Mouse (Mus musculus) MEL (cell line): ENCODE data around the gene Gm26741.

Source experiments
- CTCF ChIP-seq, 3 experiments: IDR thresholded peaks in 2 of 3; conservative IDR thresholded peaks in 1 of 3; 2 replicates each; pipeline ENCODE4 v1.5.1; 2011 to 2012; ENCODE audit warnings: low read length in 3 of 3, low read depth in 2 of 3, mild to moderate bottlenecking in 2 of 3, improper control_type of control experiment in 1 of 3, inconsistent platforms in 1 of 3, mixed read lengths in 1 of 3, moderate library complexity in 1 of 3; ENCODE audit not compliant: control insufficient read depth in 1 of 3, insufficient read depth in 1 of 3, poor library complexity in 1 of 3, severe bottlenecking in 1 of 3
- POLR2A ChIP-seq, 2 experiments: IDR thresholded peaks; 2 replicates each; pipeline ENCODE4 v1.6.1; 2011 to 2012; ENCODE audit warnings: low read length in 2 of 2, mild to moderate bottlenecking in 2 of 2, control low read depth in 1 of 2, improper control_type of control experiment in 1 of 2, low read depth in 1 of 2, moderate library complexity in 1 of 2; ENCODE audit not compliant: control insufficient read depth in 1 of 2, insufficient read depth in 1 of 2, poor library complexity in 1 of 2
- SMC3 ChIP-seq: IDR thresholded peaks from 2 replicates; pipeline ENCODE4 v1.6.1; 2011; ENCODE audit warnings: low read depth, low read length, improper control_type of control experiment

DNA sequence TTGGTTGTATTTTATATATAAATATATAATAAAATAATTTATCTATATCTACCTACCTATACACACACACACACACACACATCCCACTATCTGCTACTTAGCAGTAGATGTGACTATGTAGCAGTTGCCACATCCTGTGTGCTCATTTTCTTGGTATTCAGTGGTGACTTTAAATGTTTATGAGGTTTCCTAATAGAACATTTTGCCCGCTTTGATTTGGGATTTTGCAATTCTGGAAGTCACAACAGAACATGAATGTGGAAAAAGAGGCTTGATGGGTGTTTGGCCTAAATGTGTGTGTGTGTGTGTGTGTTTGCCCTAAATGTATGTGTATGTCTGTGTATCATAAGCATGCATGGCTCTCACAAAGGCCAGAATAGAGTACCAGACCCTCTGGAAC lies 25.0 kb downstream of the Gm26741 start:
- no peak for TF ChIP-seq POLR2A (IDR thresholded peaks at IDR 0.05; ENCODE audit: control insufficient read depth in 1 of 2, insufficient read depth in 1 of 2, low read depth in 1 of 2, low read length in 2 of 2, poor library complexity in 1 of 2)
- TF ChIP-seq SMC3: no peak
- no peak for TF ChIP-seq CTCF (IDR thresholded peaks at IDR 0.05 in 2 of 3, conservative IDR thresholded peaks at IDR 0.05 in 1 of 3; ENCODE audit: control insufficient read depth in 1 of 3, insufficient read depth in 1 of 3, low read depth in 2 of 3, low read length in 3 of 3, poor library complexity in 1 of 3, severe bottlenecking in 1 of 3)
